Mouse (Mus musculus): ENCODE data around the gene Gga3. TPM values are rescaled to one million over a fixed set of nuclear protein-coding genes. Genes with fewer than 3 reads are reported as not detected.
A peak's percentile ranks its signal among the peaks of the same experiment; 100 is the strongest.

The Gga3 gene
- polyA plus RNA-seq, 1 experiment = 30.3 TPM

DNA sequence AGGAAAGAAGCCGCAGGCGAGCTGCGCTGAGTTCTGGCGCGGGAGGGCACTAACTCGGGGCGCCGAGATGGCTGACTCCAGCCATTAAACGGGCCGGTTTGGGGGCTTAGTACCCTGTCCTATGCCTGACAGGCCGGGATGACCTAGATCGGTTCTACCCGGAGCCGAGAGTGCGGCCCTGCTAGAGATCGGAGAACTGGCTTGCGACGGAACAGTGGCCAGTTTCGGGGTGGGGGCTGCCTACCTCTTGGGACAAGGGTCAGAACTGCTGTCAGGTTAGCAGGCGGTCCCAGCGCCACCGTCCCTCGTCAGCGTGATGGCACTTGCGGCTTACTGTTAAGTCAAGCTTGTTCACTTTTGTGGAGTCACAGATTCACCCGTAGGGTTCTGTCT lies 449 bp upstream of the Gga3 start:
- Histone ChIP-seq H3K4me1 (ENCODE audit: control insufficient read depth, insufficient read depth, low read length) (peaks cover 12% of the 10 kb centered on the region), H3K4me3 (ENCODE audit: insufficient read depth, low read length) (peak overlapping the region; percentile 96), H3K27ac (ENCODE audit: insufficient read depth, low read length) (peak overlapping the region; percentile 90)
- no peak for TF ChIP-seq CTCF (IDR thresholded peaks at IDR 0.05; ENCODE audit: borderline replicate concordance, insufficient read depth, low read length)
- TF ChIP-seq POLR2A (IDR thresholded peaks at IDR 0.05; ENCODE audit: low read depth, low read length) = no peak

- Histone ChIP-seq H3K27ac (ENCODE audit: insufficient read depth, low read length) (peak overlapping the region; percentile 55; the same call in 1 of the 2 replicates), H3K4me1 (ENCODE audit: control insufficient read depth, insufficient read depth, low read length) (peaks cover 12% of the 10 kb centered on the region), H3K4me3 (ENCODE audit: insufficient read depth, low read length) (peak overlapping the region; percentile 96)
- TF ChIP-seq POLR2A (IDR thresholded peaks at IDR 0.05; ENCODE audit: low read depth, low read length) = no peak
Observed at GRCm38 (mm10) chr11:115603128-115603475, 749 bp downstream of the Gga3 start.

GRCm38 (mm10) chr11:115601174-115601573 lies 2.7 kb downstream of the Gga3 start:
- no peak; the same call in 1 of the 2 replicates for TF ChIP-seq POLR2A (IDR thresholded peaks at IDR 0.05; ENCODE audit: low read depth, low read length)
- no peak for TF ChIP-seq CTCF (IDR thresholded peaks at IDR 0.05; ENCODE audit: borderline replicate concordance, insufficient read depth, low read length)
- no peak overlapping the region for H3K4me3 ChIP-seq (ENCODE audit: insufficient read depth, low read length)
- no peak overlapping the region for H3K27ac ChIP-seq (ENCODE audit: insufficient read depth, low read length)
- H3K4me1 ChIP-seq (ENCODE audit: control insufficient read depth, insufficient read depth, low read length) = peaks cover 12% of the 10 kb centered on the region

GRCm38 (mm10) chr11:115600743-115601142 lies 3.1 kb downstream of the Gga3 start:
- Histone ChIP-seq H3K27ac (ENCODE audit: insufficient read depth, low read length) (no peak overlapping the region), H3K4me1 (ENCODE audit: control insufficient read depth, insufficient read depth, low read length) (peaks cover 12% of the 10 kb centered on the region), H3K4me3 (ENCODE audit: insufficient read depth, low read length) (no peak overlapping the region)
- TF ChIP-seq CTCF (IDR thresholded peaks at IDR 0.05; ENCODE audit: borderline replicate concordance, insufficient read depth, low read length) (no peak), POLR2A (IDR thresholded peaks at IDR 0.05; ENCODE audit: low read depth, low read length) (no peak)

GRCm38 (mm10) chr11:115599722-115600121 lies 4.1 kb downstream of the Gga3 start:
- H3K4me3 ChIP-seq (ENCODE audit: insufficient read depth, low read length) = no peak overlapping the region
- TF ChIP-seq CTCF (IDR thresholded peaks at IDR 0.05; ENCODE audit: borderline replicate concordance, insufficient read depth, low read length) (no peak), POLR2A (IDR thresholded peaks at IDR 0.05; ENCODE audit: low read depth, low read length) (no peak)
- H3K27ac ChIP-seq (ENCODE audit: insufficient read depth, low read length) = no peak overlapping the region
- peaks cover 9% of the 10 kb centered on the region; the same call in 1 of the 2 replicates for H3K4me1 ChIP-seq (ENCODE audit: control insufficient read depth, insufficient read depth, low read length)

DNA sequence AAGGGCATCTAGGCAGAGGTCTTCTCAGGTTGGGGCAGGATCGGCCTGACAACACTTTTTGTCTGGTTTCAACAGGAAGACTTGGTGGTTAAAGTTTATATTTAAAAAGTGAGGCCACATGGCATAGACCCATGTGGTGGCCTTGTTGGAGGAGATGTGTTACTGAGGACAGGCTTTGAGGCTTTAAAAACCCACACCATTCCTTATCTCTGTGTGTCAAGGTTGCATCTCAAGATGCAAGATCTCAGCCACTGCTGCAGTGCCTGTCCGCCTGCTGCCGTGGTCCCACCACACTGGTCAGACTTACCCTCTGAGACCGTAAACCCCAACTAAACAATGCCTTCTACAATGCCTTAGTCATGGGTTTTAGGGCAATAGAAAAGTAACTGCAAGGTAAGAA lies 5.5 kb downstream of the Gga3 start:
- peaks cover 9% of the 10 kb centered on the region; the same call in 1 of the 2 replicates for H3K4me1 ChIP-seq (ENCODE audit: control insufficient read depth, insufficient read depth, low read length)
- no peak overlapping the region for H3K27ac ChIP-seq (ENCODE audit: insufficient read depth, low read length)
- TF ChIP-seq POLR2A (IDR thresholded peaks at IDR 0.05; ENCODE audit: low read depth, low read length) = no peak
- no peak for TF ChIP-seq CTCF (IDR thresholded peaks at IDR 0.05; ENCODE audit: borderline replicate concordance, insufficient read depth, low read length)
- H3K4me3 ChIP-seq (ENCODE audit: insufficient read depth, low read length) = no peak overlapping the region

DNA sequence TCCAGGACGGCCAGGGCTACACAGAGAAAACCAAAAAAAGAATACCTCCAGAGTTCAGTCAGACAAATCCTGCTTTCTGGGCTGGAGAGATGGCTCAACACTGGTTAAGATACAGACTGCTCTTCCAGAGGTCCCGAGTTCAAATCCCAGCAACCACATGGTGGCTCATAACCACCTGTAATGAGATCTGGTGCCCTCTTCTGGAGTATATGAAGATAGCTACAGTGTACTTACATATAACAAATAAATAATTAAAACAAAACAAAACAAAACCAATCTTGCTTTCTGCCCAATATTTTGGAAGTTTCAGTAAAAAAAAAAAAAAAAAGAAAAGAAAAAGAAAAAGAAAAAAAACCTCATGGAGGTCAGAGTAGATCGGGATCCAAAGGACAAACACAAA lies 8.6 kb downstream of the Gga3 start:
- H3K27ac ChIP-seq (ENCODE audit: insufficient read depth, low read length) = no peak overlapping the region
- TF ChIP-seq CTCF (IDR thresholded peaks at IDR 0.05; ENCODE audit: borderline replicate concordance, insufficient read depth, low read length) (no peak), POLR2A (IDR thresholded peaks at IDR 0.05; ENCODE audit: low read depth, low read length) (no peak)

GRCm38 (mm10) chr11:115590526-115591075 lies 13.2 kb downstream of the Gga3 start:
- TF ChIP-seq POLR2A (IDR thresholded peaks at IDR 0.05; ENCODE audit: low read depth, low read length) (no peak), CTCF (IDR thresholded peaks at IDR 0.05; ENCODE audit: borderline replicate concordance, insufficient read depth, low read length) (no peak)
- no peak overlapping the region for H3K4me3 ChIP-seq (ENCODE audit: insufficient read depth, low read length)
- no peaks in the 10 kb centered on the region for H3K4me1 ChIP-seq (ENCODE audit: control insufficient read depth, insufficient read depth, low read length)
- no peak overlapping the region for H3K27ac ChIP-seq (ENCODE audit: insufficient read depth, low read length)

More for the DNA sequence above, 8.6 kb downstream of the Gga3 start:
- Histone ChIP-seq H3K4me1 (ENCODE audit: control insufficient read depth, insufficient read depth, low read length) (no peaks in the 10 kb centered on the region), H3K4me3 (ENCODE audit: insufficient read depth, low read length) (no peak overlapping the region)

GRCm38 (mm10) chr11:115587984-115588383 lies 15.9 kb downstream of the Gga3 start:
- Histone ChIP-seq H3K27ac (ENCODE audit: insufficient read depth, low read length) (no peak overlapping the region), H3K4me3 (ENCODE audit: insufficient read depth, low read length) (no peak overlapping the region), H3K4me1 (ENCODE audit: control insufficient read depth, insufficient read depth, low read length) (no peaks in the 10 kb centered on the region)
- no peak for TF ChIP-seq CTCF (IDR thresholded peaks at IDR 0.05; ENCODE audit: borderline replicate concordance, insufficient read depth, low read length)
- no peak for TF ChIP-seq POLR2A (IDR thresholded peaks at IDR 0.05; ENCODE audit: low read depth, low read length)

GRCm38 (mm10) chr11:115586403-115586802 lies 17.4 kb downstream of the Gga3 start:
- Histone ChIP-seq H3K27ac (ENCODE audit: insufficient read depth, low read length) (no peak overlapping the region), H3K4me3 (ENCODE audit: insufficient read depth, low read length) (no peak overlapping the region), H3K4me1 (ENCODE audit: control insufficient read depth, insufficient read depth, low read length) (no peaks in the 10 kb centered on the region)
- TF ChIP-seq CTCF (IDR thresholded peaks at IDR 0.05; ENCODE audit: borderline replicate concordance, insufficient read depth, low read length) = no peak
- TF ChIP-seq POLR2A (IDR thresholded peaks at IDR 0.05; ENCODE audit: low read depth, low read length) = no peak
